Mouse (Mus musculus): Measurements from ENCODE around the gene Zfp831. TPM values are rescaled to one million over a fixed set of nuclear protein-coding genes. Genes with fewer than 3 reads are reported as not detected.

The Zfp831 gene
- total and polyA plus RNA-seq, 3 experiments = 0.48 to 0.99 (median 0.59) TPM

DNA sequence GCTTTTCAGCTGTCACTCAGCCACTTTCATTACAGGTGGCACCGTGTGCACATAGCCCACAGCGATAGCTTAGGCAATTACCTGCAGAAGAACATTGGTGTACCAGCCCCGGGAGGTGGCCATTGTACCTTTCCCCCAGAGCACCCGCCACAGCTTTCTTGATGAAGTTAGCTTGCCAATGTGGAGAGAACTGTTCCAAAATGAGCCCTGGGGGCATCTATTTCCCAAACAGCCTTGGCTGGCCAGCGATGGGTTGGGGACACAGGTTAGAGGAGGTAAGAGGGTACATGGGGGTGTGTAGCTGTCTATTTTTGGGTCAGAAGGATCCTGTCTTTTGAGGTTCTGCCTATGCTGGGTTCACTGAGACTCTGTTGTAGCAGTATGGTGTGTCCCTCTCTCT lies 33.4 kb upstream of the Zfp831 start:
- DNase-seq (ENCODE audit: extremely low read depth) = no peak
- TF ChIP-seq NELFE (IDR thresholded peaks at IDR 0.05; ENCODE audit: low read depth, low read length) (no peak), MAZ (IDR thresholded peaks at IDR 0.05; ENCODE audit: low read depth, low read length) (no peak), GABPA (IDR thresholded peaks at IDR 0.05; ENCODE audit: insufficient replicate concordance, low read depth, low read length) (no peak), BHLHE40 (IDR thresholded peaks at IDR 0.05; ENCODE audit: low read depth, low read length) (no peak), UBTF (IDR thresholded peaks at IDR 0.05; ENCODE audit: low read depth, low read length) (no peak), ETS1 (conservative IDR thresholded peaks at IDR 0.05; ENCODE audit: low read depth, low read length) (no peak), MAX (IDR thresholded peaks at IDR 0.05; ENCODE audit: low read length) (no peak), MEF2A (IDR thresholded peaks at IDR 0.05; ENCODE audit: borderline replicate concordance, low read depth, low read length) (no peak), TBP (conservative IDR thresholded peaks at IDR 0.05; ENCODE audit: low read depth, low read length) (no peak)
- Histone ChIP-seq H3K9ac (ENCODE audit: insufficient read depth, low read depth) (no peak overlapping the region), H3K4me2 (ENCODE audit: insufficient read depth, low read depth, poor library complexity, severe bottlenecking) (no peak overlapping the region), H3K27me3 (replicated peaks) (no peaks in the 10 kb centered on the region), H3K4me3 (replicated peaks in 1 of 3; ENCODE audit: low read depth in 2 of 3, low read length in 2 of 3, poor library complexity in 1 of 3) (no peak overlapping the region), H3K79me2 (replicated peaks; ENCODE audit: control insufficient read depth, extremely low read depth, insufficient read depth, poor library complexity, severe bottlenecking) (no peaks in the 10 kb centered on the region), H3K9me3 (replicated peaks; ENCODE audit: low read length) (no peaks in the 10 kb centered on the region), H3K27ac (ENCODE audit: insufficient read depth, low read depth) (no peak overlapping the region), H3K36me3 (replicated peaks in 1 of 2; ENCODE audit: control insufficient read depth in 1 of 2, insufficient read depth in 1 of 2, low read length in 1 of 2) (peaks cover 0 to 30% of the 10 kb centered on the region in 2 experiments), H3K4me1 (ENCODE audit: control insufficient read depth in 1 of 2, insufficient read depth in 2 of 2) (peaks cover 7 to 21% of the 10 kb centered on the region in 2 experiments)
- dilution Hi-C loops (cut with MboI; ENCODE audit: extremely low pct_ligation_motif_present, extremely low pct_unique_long_range_greater_than_20kb, low sequenced_read_pairs) = no loop called here
- in situ Hi-C loops (cut with MboI; ENCODE audit: low pct_ligation_motif_present, low pct_unique_long_range_greater_than_20kb, low sequenced_read_pairs) = no loop called here

- no peak overlapping the region for H3K9ac ChIP-seq (ENCODE audit: insufficient read depth, low read depth)
- H3K4me2 ChIP-seq (ENCODE audit: insufficient read depth, low read depth, poor library complexity, severe bottlenecking) = no peak overlapping the region
- TF ChIP-seq HCFC1 (IDR thresholded peaks at IDR 0.05; ENCODE audit: low read depth, low read length) (no peak), USF2 (conservative IDR thresholded peaks at IDR 0.05; ENCODE audit: low read depth, low read length) (no peak), USF1 (IDR thresholded peaks at IDR 0.05; ENCODE audit: low read depth, low read length) (no peak), MYC (IDR thresholded peaks at IDR 0.05; ENCODE audit: low read depth, low read length) (no peak), IRF4 (IDR thresholded peaks at IDR 0.05; ENCODE audit: low read depth, low read length) (no peak), KAT2A (IDR thresholded peaks at IDR 0.05; ENCODE audit: insufficient replicate concordance, low read length) (no peak), NELFE (IDR thresholded peaks at IDR 0.05; ENCODE audit: low read depth, low read length) (no peak), POLR2A (IDR thresholded peaks at IDR 0.05; ENCODE audit: low read depth, low read length) (no peak), POLR2AphosphoS2 (IDR thresholded peaks at IDR 0.05; ENCODE audit: low read depth, low read length) (no peak), MAX (IDR thresholded peaks at IDR 0.05; ENCODE audit: low read length) (no peak), CTCF (conservative IDR thresholded peaks at IDR 0.05 in 1 of 2, IDR thresholded peaks at IDR 0.05 in 1 of 2; ENCODE audit: low read depth in 2 of 2, low read length in 2 of 2) (no peak), RAD21 (IDR thresholded peaks at IDR 0.05; ENCODE audit: low read depth, low read length) (no peak), TCF12 (IDR thresholded peaks at IDR 0.05; ENCODE audit: low read depth, low read length) (no peak), ZMIZ1 (IDR thresholded peaks at IDR 0.05; ENCODE audit: low read depth, low read length) (no peak), UBTF (IDR thresholded peaks at IDR 0.05; ENCODE audit: low read depth, low read length) (no peak), ZNF384 (IDR thresholded peaks at IDR 0.05; ENCODE audit: low read depth, low read length) (no peak), JUND (conservative IDR thresholded peaks at IDR 0.05; ENCODE audit: low read depth, low read length) (no peak)
- H3K4me3 ChIP-seq (replicated peaks in 1 of 3; ENCODE audit: low read depth in 2 of 3, low read length in 2 of 3, poor library complexity in 1 of 3) = peak overlapping the region in 1 of 3 experiments; percentile 54
- in situ Hi-C loops (cut with MboI; ENCODE audit: low pct_ligation_motif_present, low pct_unique_long_range_greater_than_20kb, low sequenced_read_pairs) (no loop called here), dilution Hi-C loops (cut with MboI; ENCODE audit: extremely low pct_ligation_motif_present, extremely low pct_unique_long_range_greater_than_20kb, low sequenced_read_pairs) (no loop called here)
- peaks cover 0 to 27% of the 10 kb centered on the region in 2 experiments for H3K36me3 ChIP-seq (replicated peaks in 1 of 2; ENCODE audit: control insufficient read depth in 1 of 2, insufficient read depth in 1 of 2, low read length in 1 of 2)
- H3K4me1 ChIP-seq (ENCODE audit: control insufficient read depth in 1 of 2, insufficient read depth in 2 of 2) = peaks cover 7 to 42% of the 10 kb centered on the region in 2 experiments
- no peaks in the 10 kb centered on the region for H3K79me2 ChIP-seq (replicated peaks; ENCODE audit: control insufficient read depth, extremely low read depth, insufficient read depth, poor library complexity, severe bottlenecking)
- no peaks in the 10 kb centered on the region for H3K27me3 ChIP-seq (replicated peaks)
- no peak overlapping the region for H3K27ac ChIP-seq (ENCODE audit: insufficient read depth, low read depth)
- H3K9me3 ChIP-seq (replicated peaks; ENCODE audit: low read length) = no peaks in the 10 kb centered on the region
- no peak for DNase-seq (ENCODE audit: extremely low read depth)
Measured at GRCm38 (mm10) chr2:174612386-174613063, 30.8 kb upstream of the Zfp831 start.
